ENCODE assay signal across 22 mouse cellular contexts in the genomic region with DNA sequence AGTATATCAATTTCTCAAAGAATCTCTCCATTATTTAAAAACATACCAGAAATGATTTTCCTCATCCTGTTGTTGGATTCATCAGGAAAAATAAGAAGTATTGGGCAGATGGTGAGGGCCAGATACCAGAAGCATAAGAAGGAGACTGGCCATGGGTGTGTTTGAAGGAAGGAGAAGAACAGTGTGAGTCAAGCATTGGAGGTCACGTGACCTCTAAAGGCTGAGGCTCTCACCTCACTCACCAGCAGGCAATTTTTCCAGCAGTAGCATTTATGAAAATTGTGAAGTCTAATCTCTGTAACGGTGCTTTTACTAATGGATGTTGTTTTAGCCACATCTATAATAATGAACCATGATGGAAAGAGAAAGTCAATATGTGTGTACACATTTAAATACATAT. TPM values are rescaled to one million over a fixed set of nuclear protein-coding genes. Genes with fewer than 3 reads are reported as not detected.
"Had no signal": no experiment of that assay in that cellular context is flagged by ENCODE, and none has a peak within 500 bp of the region (broad histone marks: within the 10 kb centered on the region; RNA-seq: fewer than 3 reads in every experiment).

No protein-coding gene starts in this region.

- H3K4me1 ChIP-seq: megakaryocyte, embryonic 14.5 days; midbrain, embryonic 13.5 days; midbrain, embryonic 15.5 days; neural tube, embryonic 13.5 days; neural tube, embryonic 15.5 days had no signal

- H3K9me3 ChIP-seq: megakaryocyte, embryonic 14.5 days; midbrain, embryonic 13.5 days; midbrain, embryonic 15.5 days; neural tube, embryonic 13.5 days; neural tube, embryonic 15.5 days had no signal

- H3K4me2 ChIP-seq: lung, embryonic 14.5 days; midbrain, embryonic 11.5 days; midbrain, embryonic 13.5 days; midbrain, embryonic 15.5 days; neural tube, embryonic 13.5 days; neural tube, embryonic 15.5 days had no signal

- H3K9ac ChIP-seq: liver, embryonic 14.5 days; lung, embryonic 14.5 days; midbrain, embryonic 13.5 days; midbrain, embryonic 15.5 days; neural tube, embryonic 13.5 days; neural tube, embryonic 15.5 days had no signal

- H3K4me3 ChIP-seq: megakaryocyte, embryonic 14.5 days; midbrain, embryonic 13.5 days; midbrain, embryonic 15.5 days; neural tube, embryonic 13.5 days; neural tube, embryonic 15.5 days had no signal

- DNase-seq: lung, adult 18-20 months; lung, embryonic 14.5 days; lung, postnatal 10 days; retina, postnatal 1 day; right cerebral cortex, adult 18-20 months; right cerebral cortex, postnatal 25 days; right cerebral cortex, postnatal 4 days; spleen, adult 18-20 months; thymus, adult 2 months; thymus, postnatal 25 days; thymus, postnatal 4 days had no signal

- H3K36me3 ChIP-seq: midbrain, embryonic 13.5 days; midbrain, embryonic 15.5 days; neural tube, embryonic 13.5 days; neural tube, embryonic 15.5 days had no signal

- H3K27ac ChIP-seq: liver, embryonic 14.5 days; macrophage; midbrain, embryonic 13.5 days; midbrain, embryonic 15.5 days; neural tube, embryonic 13.5 days; neural tube, embryonic 15.5 days had no signal

- ATAC-seq: midbrain, embryonic 13.5 days; midbrain, embryonic 15.5 days had no signal

- H3K27me3 ChIP-seq: megakaryocyte, embryonic 14.5 days; midbrain, embryonic 13.5 days; midbrain, embryonic 15.5 days; neural tube, embryonic 13.5 days; neural tube, embryonic 15.5 days had no signal

RNA-seq across cellular contexts. Expression of a gene that starts 39.8 kb away (rescaled TPM):
- total RNA-seq: megakaryocyte progenitor cell, adult 5-6 weeks; monocyte, adult 5-6 weeks had no signal
- polyA plus RNA-seq: liver, embryonic 14.5 days; lung, embryonic 16.5 days; macrophage had no signal
